Mouse (Mus musculus) megakaryocyte-erythroid progenitor cell, adult 5-6 weeks (primary cell): ENCODE measurements around the gene Etnk1. TPM values are rescaled to one million over a fixed set of nuclear protein-coding genes. Genes with fewer than 3 reads are reported as not detected.
"Not testable (repeated sequence)": the region's sequence is repeated elsewhere in the genome, so short reads cannot be mapped to it uniquely, and the experiment has no call there.

Experiments
- ATAC-seq: replicated peaks from 2 replicates; pipeline ENCODE4 v1.8.0; 2016; ENCODE audit warnings: mild to moderate bottlenecking, inconsistent platforms; ENCODE audit not compliant: severe bottlenecking, poor library complexity, low FRiP score, low TSS enrichment
- total RNA-seq, 2 experiments: library from RNA; stranded (forward) in 1 of 2; stranded (reverse) in 1 of 2; fragments of 200-1000, 215-1000 nt in 1 of 2; fragments of >200 nt in 1 of 2; fragmentation: Nextera tagmentation in 1 of 2; gene quantifications; 2 replicates each; pipeline ENCODE4 v1.2.3; 2014 to 2017

The Etnk1 gene
- total RNA-seq (2014; fragmentation: Nextera tagmentation) (65.0 and 74.2 TPM in 2 replicates), total RNA-seq (2017) (86.4 and 108 TPM in 2 replicates)

DNA sequence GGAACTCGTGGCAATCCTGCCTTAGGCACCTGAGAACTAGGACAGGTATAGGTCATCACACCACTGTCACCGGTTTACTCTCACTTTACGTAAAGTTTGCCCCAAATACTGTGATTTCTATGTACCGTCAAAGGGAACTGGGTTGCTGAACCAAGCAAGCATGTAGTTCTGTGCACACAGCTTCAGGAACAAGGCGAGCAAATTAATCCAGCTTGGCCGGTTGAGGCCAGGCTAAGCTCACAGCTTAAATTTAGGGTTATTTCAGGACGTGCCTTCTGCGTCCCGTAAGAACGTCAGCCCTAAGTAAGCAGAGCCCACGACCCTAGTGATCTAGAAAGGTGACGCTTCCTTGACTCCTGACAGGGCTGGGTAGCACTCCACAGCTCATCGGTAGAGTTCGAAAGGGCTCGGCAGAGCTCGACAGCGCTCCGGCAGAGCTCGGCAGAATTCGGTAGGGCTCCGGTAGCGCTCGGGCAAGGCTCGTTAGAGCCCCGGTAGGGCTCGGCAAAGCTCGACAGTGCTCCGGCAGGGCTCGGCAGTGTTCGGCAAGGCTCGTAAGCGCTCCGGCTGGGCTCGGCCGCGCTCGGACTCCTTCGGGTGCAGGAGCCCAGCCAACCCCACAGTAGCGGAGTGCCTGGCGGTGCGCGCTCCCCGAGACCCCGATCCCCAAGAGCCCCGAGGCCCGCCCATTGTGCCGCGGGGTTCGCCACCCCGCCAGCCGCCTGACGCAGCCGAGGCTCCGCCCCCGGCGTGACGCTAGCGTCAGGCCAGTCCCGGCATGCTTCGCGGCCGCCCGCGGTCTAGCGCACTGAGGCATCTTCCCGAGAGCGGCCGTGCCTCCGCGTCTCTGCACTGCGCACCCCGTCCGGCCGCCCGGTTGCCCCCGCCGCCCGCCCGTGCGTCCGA is at the start of gene Etnk1:
Gene Etnk1 (plus strand): TSS at position 770 of the 906 bp plus-strand sequence.
- ATAC-seq, result peak; percentile 76

DNA sequence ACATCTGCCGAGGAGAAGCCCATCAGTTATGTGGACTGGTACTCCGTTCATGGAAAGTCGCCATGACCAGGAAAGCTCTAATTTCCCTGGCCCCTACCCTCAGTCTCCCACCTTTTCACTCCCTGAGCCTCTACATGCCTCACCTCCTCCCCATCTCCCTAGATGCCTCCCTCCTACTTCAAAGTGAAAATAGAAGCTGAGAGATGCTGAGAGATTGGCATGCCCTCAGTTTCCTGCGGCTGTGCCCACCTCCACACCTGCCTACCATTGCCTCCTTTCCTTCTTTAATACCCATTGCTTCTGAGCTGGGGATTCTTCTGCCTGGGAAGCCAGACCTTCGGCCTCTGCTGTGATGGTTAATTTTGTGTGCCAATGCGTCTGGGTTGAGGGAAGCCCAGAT is 47.7 kb upstream of the Etnk1 start:
- no peak for ATAC-seq

DNA sequence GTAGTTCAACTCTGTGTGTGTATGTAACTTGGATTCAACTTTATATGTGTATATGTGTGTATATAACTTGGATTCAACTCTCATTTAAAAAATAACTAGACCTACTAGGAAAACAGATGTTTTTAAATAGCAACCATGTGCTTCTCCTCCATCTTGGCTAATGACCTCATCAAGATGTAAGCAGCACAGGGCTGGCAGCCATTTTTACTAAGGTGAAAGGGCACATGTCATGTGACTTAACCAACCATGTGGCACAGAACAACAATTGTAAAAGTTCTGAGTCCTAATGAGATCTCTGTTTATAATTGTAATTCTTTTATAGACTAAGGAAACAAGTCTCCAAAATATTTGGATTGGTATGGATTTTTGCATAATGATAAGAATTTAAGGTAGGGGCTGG is 41.3 kb upstream of the Etnk1 start:
- ATAC-seq, result no peak

DNA sequence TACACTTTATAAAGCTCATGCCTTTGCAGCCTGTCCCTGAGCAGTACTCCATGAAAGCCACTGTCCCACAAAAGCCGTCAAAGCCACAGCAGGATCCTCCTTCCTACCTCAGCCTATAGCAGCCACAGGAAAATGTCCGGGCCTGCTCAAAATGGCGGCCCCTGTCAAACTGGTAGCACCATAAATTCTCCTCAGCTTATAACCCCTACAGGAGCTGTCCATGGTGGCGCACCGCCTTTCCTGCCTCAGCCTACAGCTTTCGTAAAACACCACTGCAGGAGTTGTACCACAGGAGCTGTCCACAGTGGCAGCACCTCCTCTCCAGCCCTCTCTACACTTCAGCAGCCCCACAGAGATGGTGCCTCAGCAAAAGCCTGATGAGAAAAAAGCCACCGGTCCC is 37.6 kb upstream of the Etnk1 start:
- ATAC-seq, result peak; percentile 68

DNA sequence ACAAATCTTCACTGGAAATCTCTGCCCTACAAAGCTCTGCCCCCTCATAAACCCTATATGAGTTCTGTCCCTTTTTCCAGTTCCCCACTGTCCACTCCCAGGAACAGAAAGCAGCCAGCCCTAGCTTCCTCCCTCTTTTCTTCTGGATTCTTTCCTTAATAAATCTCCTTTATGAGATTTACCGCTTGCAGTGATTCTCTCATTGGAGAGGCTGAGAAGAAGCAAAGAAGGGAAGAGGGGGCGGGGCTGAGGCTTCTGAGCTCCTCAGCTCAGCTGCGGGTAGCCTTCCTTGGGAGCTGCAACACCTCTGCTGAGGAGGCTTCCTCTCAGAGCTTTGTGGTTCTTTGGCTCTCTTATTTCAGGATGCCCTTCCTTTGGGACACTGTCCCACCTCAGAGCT is 37.1 kb upstream of the Etnk1 start:
- no peak for ATAC-seq

DNA sequence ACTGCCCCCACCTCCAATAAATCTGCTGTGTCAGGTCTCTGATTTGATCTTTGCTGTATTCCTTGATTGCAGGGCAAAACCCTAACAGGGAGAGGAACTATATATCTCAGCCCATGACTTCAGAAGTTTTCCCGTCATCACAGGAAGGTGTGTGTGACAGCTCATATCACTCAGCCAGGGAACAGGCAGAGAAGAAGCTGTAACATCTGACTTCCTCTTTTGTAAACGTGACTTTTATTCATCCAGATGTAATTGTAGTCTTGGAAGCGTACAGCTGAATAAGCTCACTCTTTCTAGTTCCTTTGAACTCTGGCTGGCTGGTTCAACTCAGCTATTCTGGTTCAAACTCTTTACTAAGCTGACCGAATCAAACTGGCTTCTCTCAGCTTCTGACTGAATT is 36.6 kb upstream of the Etnk1 start:
- no peak for ATAC-seq

DNA sequence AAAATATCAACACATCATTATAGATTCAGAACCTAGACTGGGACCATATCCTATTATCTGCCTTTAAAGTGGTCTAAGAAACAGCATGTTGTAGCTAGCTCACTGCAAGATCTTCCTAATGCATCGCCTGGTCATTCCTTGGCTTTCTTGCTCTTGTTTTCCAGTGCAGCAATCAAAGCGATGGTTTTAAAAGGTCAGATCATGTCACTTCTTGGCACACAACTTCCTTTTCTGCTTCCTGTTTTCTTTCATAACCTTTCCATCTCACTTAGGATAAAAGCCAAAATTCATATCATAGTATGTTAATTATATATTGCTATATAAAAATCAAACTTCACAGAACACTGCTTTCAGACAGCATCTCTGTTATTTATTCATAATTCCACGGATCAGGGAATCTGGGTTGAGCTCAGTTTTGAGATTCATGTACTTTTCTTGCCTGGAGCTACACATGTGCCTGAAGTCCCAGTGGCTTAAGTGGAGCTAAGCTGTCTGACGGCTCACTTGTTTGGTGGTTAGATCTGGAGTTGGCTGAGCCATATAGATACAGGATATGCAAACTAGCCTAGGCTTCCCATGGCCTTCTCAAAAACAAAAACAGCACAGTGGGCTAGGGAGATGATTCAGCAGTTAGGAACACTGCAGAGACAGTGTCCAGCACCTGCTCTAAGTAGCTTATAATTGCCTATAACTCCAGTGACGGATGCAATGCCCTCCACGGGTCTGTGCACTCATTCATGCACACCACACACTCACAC is 34.9 kb upstream of the Etnk1 start:
- no peak for ATAC-seq

DNA sequence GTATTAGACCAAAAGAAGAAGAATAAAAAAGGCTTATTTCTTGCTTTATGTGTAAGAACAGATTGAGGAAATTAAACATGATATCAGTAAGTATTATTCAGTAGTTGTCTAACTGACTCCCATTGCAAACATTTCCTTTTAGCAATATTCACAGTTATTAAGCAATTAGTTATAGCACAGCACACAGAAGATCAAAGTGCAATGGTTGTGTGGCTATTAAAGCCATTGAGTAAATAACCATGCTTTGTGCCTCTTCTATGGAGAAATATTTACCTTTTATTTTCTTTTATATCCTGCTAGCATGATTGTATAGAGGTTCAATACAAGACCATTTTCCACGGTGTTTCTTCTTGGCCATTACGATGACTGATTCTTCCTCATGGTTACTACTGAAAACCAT is 33.9 kb upstream of the Etnk1 start:
- no peak for ATAC-seq

DNA sequence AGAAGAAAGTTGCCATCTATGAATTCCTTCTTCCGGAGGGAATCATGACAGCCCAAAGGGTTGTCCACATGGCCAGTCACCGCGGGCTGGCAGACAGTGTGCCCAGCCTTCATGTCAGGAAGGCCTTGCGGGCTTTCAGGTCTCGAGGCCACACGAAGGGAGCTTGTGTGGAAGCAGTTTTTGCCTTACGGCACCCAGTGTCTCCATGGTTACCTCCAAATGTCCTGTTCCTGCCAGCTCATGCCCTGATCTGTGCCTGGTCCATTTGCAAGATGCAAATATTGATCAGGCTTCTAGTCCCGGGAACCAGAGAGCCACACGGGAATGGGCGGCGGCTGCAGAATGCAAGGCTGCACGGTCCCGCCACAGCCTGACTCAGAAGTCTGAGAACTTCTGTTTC is 31.9 kb upstream of the Etnk1 start:
- no peak for ATAC-seq

DNA sequence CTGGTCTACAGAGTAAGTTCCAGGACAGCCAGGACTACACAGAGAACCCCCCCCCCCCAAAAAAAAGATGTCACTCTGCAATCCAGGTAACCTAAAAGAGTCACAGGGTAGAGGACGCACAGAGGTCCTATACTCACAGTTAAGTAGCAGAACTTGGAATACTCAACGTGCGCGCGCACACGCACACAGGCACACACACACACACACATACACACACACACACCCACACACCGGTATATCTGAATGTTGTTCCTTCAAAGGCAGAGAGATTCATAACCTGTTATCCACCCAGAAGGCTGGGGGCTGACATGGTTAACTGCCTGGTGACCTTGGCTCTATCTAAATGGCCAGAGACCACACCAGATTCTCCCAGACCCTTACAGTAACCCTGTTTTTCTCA is 30.3 kb upstream of the Etnk1 start:
- no peak for ATAC-seq

DNA sequence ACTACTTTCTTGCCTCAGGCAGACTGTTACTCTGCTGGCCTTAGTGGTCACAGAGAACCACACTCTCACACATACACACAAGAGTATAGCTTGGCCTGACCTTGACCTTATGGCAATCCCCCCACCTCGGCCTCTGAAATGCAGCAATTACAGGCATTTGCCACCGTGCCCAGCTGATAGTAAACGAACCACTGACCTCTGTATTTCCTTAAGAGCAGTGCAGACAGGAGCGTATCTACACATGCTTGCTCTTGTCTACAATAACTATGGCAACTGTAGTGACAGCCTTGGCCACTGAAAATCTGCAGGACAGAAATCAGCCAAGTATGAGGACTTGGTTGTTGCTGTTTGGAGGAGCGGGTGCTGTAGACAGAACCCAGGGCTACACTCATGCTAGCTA is 29.7 kb upstream of the Etnk1 start:
- ATAC-seq, result no peak

DNA sequence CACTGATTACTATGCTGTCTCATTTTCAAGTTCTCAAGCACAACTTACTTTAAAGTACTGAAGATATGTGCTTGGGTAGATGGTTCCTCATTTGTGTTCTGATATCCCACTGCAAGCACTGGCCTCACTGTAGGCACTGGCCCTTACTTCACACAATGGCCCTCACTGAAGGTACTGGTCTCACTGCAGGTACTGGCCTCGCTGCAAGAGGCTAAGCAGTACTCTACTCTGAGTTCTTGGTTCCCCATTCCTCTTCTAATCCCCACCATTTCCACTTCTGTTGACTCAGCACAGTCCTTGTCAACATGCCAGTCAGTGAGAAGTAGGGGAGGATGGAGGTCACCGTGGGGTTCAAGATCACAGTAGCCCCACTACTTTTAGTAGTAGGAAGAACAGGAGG is 27.6 kb upstream of the Etnk1 start:
- no peak for ATAC-seq

DNA sequence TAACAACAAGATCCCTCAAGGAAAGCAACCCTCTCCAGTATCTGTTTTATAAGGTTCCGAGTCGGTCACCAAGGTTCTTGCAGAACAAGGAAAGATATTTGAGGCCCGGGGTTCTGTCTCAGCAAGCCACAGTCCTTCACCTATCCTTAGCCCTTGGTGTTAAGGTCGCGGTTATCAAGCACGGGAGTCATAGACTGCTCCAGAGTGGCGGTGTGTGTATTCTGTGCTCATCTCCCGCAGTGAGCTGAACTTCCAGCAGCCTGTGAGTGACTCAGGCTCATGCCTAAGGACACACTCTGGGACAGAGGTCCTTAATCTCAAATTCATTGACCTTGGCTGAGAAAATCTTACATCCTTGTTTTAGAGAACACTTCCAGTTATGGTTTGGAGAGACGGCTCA is 26.1 kb upstream of the Etnk1 start:
- ATAC-seq, result no peak

DNA sequence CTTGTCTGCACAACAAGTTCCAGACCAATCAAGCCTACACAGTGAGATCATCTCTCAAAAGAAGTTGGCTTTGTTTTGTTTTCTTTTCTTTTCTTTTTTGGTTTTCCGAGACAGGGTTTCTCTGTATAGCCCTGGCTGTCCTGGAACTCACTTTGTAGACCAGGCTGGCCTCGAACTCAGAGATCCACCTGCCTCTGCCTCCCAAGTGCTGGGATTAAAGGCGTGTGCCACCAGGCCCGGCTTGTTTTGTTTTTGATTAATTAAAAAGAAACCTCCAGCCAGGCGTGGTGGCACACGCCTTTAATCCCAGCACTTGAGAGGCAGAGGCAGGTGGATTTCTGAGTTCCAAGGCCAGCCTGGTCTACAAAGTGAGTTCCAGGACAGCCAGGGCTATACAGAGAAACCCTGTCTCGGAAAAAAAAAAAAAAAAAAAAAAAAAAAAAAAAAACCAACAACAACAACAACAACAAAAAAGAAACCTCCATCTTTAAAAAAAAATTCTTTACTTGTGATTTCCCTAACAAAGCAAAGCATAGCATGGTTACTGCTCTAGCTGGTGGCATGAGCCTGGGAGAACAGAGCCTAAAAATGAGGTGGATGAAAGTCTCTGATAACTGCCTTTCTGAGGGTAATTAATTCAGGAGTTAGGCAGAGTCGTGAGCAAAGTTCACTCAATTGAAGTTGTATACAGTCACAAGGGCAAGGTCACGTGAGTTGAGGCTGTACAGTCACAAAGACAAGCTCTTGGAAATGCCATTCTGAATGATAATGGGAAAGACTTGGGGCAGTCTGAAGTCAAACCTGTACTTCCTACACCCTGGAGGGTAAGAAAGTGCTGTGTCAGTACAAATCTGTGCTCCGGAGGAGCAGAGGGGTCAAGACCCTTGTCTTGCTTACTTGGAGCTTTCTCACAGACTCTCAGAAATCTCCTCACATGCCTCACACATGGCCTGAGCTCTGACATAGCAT is 25.1 kb upstream of the Etnk1 start:
- ATAC-seq, result not testable (repeated sequence)

DNA sequence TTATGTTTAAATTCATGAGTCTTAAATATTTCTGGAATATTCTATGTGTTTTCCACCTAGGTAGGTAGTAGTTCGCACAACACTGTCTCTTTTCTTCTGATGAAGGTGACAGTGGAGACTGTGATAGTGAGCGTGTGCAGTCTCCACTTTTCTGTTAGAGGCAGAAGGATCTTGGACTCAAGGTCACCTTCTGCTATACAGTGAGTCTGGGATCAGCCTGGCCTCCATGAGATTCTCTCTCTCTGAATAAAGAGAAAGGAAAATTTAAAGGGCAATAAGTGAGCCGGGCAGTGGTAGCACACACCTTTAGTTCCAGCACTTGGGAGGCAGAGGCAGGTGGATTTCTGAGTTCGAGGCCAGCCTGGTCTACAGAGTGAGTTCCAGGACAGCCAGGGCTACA is 24.2 kb upstream of the Etnk1 start:
- ATAC-seq, result no peak

DNA sequence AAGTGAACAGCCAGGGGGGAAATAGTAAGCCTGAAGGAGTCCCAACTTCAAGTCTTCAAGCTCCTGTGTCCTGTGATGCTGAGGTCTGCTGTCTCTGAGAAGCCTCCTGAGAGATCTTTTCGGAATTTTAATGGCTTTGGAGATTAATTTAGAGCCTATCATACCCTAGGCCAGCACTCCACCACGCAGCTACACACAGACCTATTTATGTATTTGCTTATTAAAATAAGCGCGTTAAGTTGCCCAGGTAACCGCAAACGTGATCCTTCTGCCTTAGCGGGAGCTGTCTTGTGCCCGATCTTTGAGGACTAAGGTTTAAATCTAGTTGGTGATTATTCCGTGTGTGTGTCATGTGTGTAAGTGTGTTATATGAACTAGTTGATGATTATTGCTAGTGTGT is 23.7 kb upstream of the Etnk1 start:
- ATAC-seq, result no peak

DNA sequence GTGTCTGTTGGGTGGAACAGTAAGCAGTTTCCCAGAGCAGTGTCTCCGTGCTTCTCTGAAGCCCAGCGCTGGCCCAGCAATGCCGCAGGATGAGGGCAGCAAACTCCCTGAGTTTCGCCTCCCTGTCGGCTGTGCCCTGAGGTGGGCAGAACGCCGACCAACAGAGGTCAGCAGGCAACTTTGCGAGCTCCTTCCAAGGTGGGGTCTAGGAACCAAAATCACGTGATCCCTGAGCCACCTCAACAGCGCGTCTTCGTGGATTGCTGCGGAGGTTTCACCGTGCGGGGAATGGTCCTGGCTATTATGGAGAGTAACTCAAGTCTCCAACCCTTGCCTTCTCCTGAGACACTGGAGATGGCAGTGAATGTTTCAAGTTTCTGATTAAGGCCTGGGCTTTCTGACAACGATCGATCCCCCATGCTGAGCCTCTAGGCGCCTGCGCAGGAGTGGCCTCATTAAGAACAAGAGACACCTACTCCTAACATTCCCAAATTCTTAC is 23.2 kb upstream of the Etnk1 start:
- ATAC-seq, result no peak

DNA sequence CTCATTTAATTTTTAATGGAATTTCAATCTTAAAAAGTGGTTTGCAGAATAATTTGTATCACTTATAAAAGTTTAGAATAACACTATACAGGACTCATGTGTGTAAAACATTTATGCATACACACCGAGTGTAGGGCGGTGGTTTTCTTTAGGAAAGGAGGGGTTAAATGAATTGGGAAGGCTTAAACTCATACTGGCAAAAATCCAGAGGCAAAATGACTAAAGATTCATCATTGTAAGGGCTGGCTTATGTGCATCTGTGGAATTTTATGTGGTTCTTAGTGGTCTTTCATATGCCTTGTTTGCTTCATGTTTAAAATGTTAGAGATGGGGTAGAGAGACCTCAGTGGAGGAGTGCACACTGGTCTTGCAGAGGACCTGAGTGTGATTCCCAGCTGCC is 22.5 kb upstream of the Etnk1 start:
- ATAC-seq, result no peak

DNA sequence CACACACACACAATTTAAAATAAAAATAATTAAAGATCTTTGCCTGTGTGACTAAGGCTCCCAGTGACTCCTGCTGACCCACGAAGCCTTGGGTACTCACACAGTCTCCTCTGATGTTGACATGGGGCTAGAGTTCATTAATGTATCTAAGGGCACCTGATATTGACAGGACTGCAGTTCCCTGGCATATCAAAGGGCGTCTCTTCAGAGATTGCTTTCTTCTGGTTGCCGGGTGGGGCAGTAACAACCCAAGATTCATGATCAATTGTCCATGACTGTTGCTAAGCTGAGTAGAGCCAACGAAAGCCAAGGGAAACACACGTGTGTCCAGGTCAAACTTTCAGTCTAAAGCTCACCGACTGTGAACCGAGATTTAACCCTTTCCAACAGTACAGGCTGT is 22.0 kb upstream of the Etnk1 start:
- 0 out of 2 replicates have a peak, but pooled peaks have one; percentile 21 for ATAC-seq
